Mouse (Mus musculus): ENCODE measurements around the gene Srbd1. TPM values are rescaled to one million over a fixed set of nuclear protein-coding genes. Genes with fewer than 3 reads are reported as not detected.

Gene Srbd1
- polyA plus RNA-seq, 2 experiments = 8.1 to 10.2 TPM

- H3K4me1 ChIP-seq (ENCODE audit: control insufficient read depth, insufficient read depth, low read length) = no peaks in the 10 kb centered on the region
- no peak overlapping the region for H3K9ac ChIP-seq (ENCODE audit: low read depth, low read length, severe bottlenecking)
- WGBS = 43% methylated on average over 2 of the region's 2 CpGs
- H3K9me3 ChIP-seq (ENCODE audit: control insufficient read depth, low read length) = no peaks in the 10 kb centered on the region
- no peaks in the 10 kb centered on the region for H3K27me3 ChIP-seq (ENCODE audit: control insufficient read depth, insufficient read depth, low read length)
- no peak overlapping the region for H3K4me2 ChIP-seq (replicated peaks; ENCODE audit: low read depth, low read length, severe bottlenecking)
- no peaks in the 10 kb centered on the region for H3K36me3 ChIP-seq (ENCODE audit: control insufficient read depth, insufficient read depth, low read length)
- no peak overlapping the region for H3K4me3 ChIP-seq (replicated peaks; ENCODE audit: low read length)
- DNase-seq (ENCODE audit: low spot score) = no peak
- TF ChIP-seq POLR2A (IDR thresholded peaks at IDR 0.05; ENCODE audit: borderline replicate concordance, extremely low read depth, insufficient read depth, insufficient read length) = no peak
- ATAC-seq (ENCODE audit: low FRiP score, low read depth) = no peak
- H3K27ac ChIP-seq (replicated peaks; ENCODE audit: low read depth, low read length) = no peak overlapping the region
Observed at GRCm38 (mm10) chr17:86183788-86184187, 38.8 kb upstream of the Srbd1 start.

- WGBS = 86% methylated on average over 7 of the region's 7 CpGs
- H3K27me3 ChIP-seq (ENCODE audit: control insufficient read depth, insufficient read depth, low read length) = no peaks in the 10 kb centered on the region
- peaks cover 4% of the 10 kb centered on the region; the same call in 1 of the 2 replicates for H3K4me1 ChIP-seq (ENCODE audit: control insufficient read depth, insufficient read depth, low read length)
- no peaks in the 10 kb centered on the region for H3K36me3 ChIP-seq (ENCODE audit: control insufficient read depth, insufficient read depth, low read length)
- no peak overlapping the region for H3K4me2 ChIP-seq (replicated peaks; ENCODE audit: low read depth, low read length, severe bottlenecking)
- no peak overlapping the region for H3K9ac ChIP-seq (ENCODE audit: low read depth, low read length, severe bottlenecking)
- H3K9me3 ChIP-seq (ENCODE audit: control insufficient read depth, low read length) = no peaks in the 10 kb centered on the region
- H3K4me3 ChIP-seq (replicated peaks; ENCODE audit: low read length) = no peak overlapping the region
- ATAC-seq (ENCODE audit: low FRiP score, low read depth) (no peak), DNase-seq (ENCODE audit: low spot score) (no peak)
- no peak overlapping the region for H3K27ac ChIP-seq (replicated peaks; ENCODE audit: low read depth, low read length)
- TF ChIP-seq POLR2A (IDR thresholded peaks at IDR 0.05; ENCODE audit: borderline replicate concordance, extremely low read depth, insufficient read depth, insufficient read length) = no peak
Observed at GRCm38 (mm10) chr17:86176722-86177121, 31.7 kb upstream of the Srbd1 start.

GRCm38 (mm10) chr17:86175516-86175915 is 30.5 kb upstream of the Srbd1 start:
- Histone ChIP-seq H3K27me3 (ENCODE audit: control insufficient read depth, insufficient read depth, low read length) (no peaks in the 10 kb centered on the region), H3K9me3 (ENCODE audit: control insufficient read depth, low read length) (no peaks in the 10 kb centered on the region), H3K4me1 (ENCODE audit: control insufficient read depth, insufficient read depth, low read length) (peaks cover 4% of the 10 kb centered on the region), H3K4me3 (replicated peaks; ENCODE audit: low read length) (no peak overlapping the region), H3K9ac (ENCODE audit: low read depth, low read length, severe bottlenecking) (no peak overlapping the region), H3K27ac (replicated peaks; ENCODE audit: low read depth, low read length) (no peak overlapping the region), H3K4me2 (replicated peaks; ENCODE audit: low read depth, low read length, severe bottlenecking) (no peak overlapping the region), H3K36me3 (ENCODE audit: control insufficient read depth, insufficient read depth, low read length) (no peaks in the 10 kb centered on the region)
- WGBS = 36% methylated on average over 9 of the region's 9 CpGs
- DNase-seq (ENCODE audit: low spot score) (no peak), ATAC-seq (ENCODE audit: low FRiP score, low read depth) (no peak)
- TF ChIP-seq POLR2A (IDR thresholded peaks at IDR 0.05; ENCODE audit: borderline replicate concordance, extremely low read depth, insufficient read depth, insufficient read length) = no peak

- peak overlapping the region; percentile 94 for H3K4me2 ChIP-seq (replicated peaks; ENCODE audit: low read depth, low read length, severe bottlenecking)
Observed at GRCm38 (mm10) chr17:86170164-86170958, 25.4 kb upstream of the Srbd1 start.

GRCm38 (mm10) chr17:86169092-86169491 is 24.1 kb upstream of the Srbd1 start:
- no peaks in the 10 kb centered on the region for H3K36me3 ChIP-seq (ENCODE audit: control insufficient read depth, insufficient read depth, low read length)
- no peaks in the 10 kb centered on the region for H3K9me3 ChIP-seq (ENCODE audit: control insufficient read depth, low read length)
- H3K4me3 ChIP-seq (replicated peaks; ENCODE audit: low read length) = peak overlapping the region; percentile 76
- ATAC-seq (ENCODE audit: low FRiP score, low read depth) (no peak), DNase-seq (ENCODE audit: low spot score) (no peak)
- H3K4me1 ChIP-seq (ENCODE audit: control insufficient read depth, insufficient read depth, low read length) = peaks cover 18% of the 10 kb centered on the region
- no peak for TF ChIP-seq POLR2A (IDR thresholded peaks at IDR 0.05; ENCODE audit: borderline replicate concordance, extremely low read depth, insufficient read depth, insufficient read length)
- peak overlapping the region; percentile 94 for H3K4me2 ChIP-seq (replicated peaks; ENCODE audit: low read depth, low read length, severe bottlenecking)
- no peak overlapping the region for H3K27ac ChIP-seq (replicated peaks; ENCODE audit: low read depth, low read length)
- H3K27me3 ChIP-seq (ENCODE audit: control insufficient read depth, insufficient read depth, low read length) = no peaks in the 10 kb centered on the region
- peak overlapping the region; percentile 85; the same call in 1 of the 2 replicates for H3K9ac ChIP-seq (ENCODE audit: low read depth, low read length, severe bottlenecking)
- WGBS = 22% methylated on average over 6 of the region's 6 CpGs

More at GRCm38 (mm10) chr17:86170164-86170958, 25.4 kb upstream of the Srbd1 start:
- H3K4me3 ChIP-seq (replicated peaks; ENCODE audit: low read length) = peak overlapping the region; percentile 76; the same call in 1 of the 2 replicates
- peaks cover 18% of the 10 kb centered on the region for H3K4me1 ChIP-seq (ENCODE audit: control insufficient read depth, insufficient read depth, low read length)
- whole genome bisulfite sequencing = 63% methylated on average over 9 of the region's 9 CpGs
- H3K27ac ChIP-seq (replicated peaks; ENCODE audit: low read depth, low read length) = no peak overlapping the region
- H3K27me3 ChIP-seq (ENCODE audit: control insufficient read depth, insufficient read depth, low read length) = no peaks in the 10 kb centered on the region
- ATAC-seq (ENCODE audit: low FRiP score, low read depth) (no peak), DNase-seq (ENCODE audit: low spot score) (no peak)
- no peak overlapping the region for H3K9ac ChIP-seq (ENCODE audit: low read depth, low read length, severe bottlenecking)
- TF ChIP-seq POLR2A (IDR thresholded peaks at IDR 0.05; ENCODE audit: borderline replicate concordance, extremely low read depth, insufficient read depth, insufficient read length) = no peak
- H3K9me3 ChIP-seq (ENCODE audit: control insufficient read depth, low read length) = no peaks in the 10 kb centered on the region
- H3K36me3 ChIP-seq (ENCODE audit: control insufficient read depth, insufficient read depth, low read length) = no peaks in the 10 kb centered on the region

Measured in limb, embryonic 14.5 days (tissue).